Mouse (Mus musculus) frontal cortex, postnatal 36 days (tissue): ENCODE data around the gene Atxn2.

Experiments
- DNase-seq, 2 experiments: peaks; one replicate each; pipeline ENCODE4 v3.0.0; 2022; ENCODE audit warnings: low spot score in 2 of 2

The Atxn2 gene

GRCm38 (mm10) chr5:121762949-121763348 is 51.8 kb downstream of the Atxn2 start:
- no peak for DNase-seq

- no peak for DNase-seq
Measured at GRCm38 (mm10) chr5:121765020-121765419, 53.9 kb downstream of the Atxn2 start.

GRCm38 (mm10) chr5:121766038-121766773 is 55.1 kb downstream of the Atxn2 start:
- no peak for DNase-seq

- no peak for DNase-seq
Measured at GRCm38 (mm10) chr5:121767564-121767963, 56.4 kb downstream of the Atxn2 start.

GRCm38 (mm10) chr5:121769827-121770226 is 58.7 kb downstream of the Atxn2 start:
- DNase-seq: no peak

- DNase-seq: no peak
Measured at GRCm38 (mm10) chr5:121771611-121772010, 60.5 kb downstream of the Atxn2 start.

GRCm38 (mm10) chr5:121778485-121779119 is 67.5 kb downstream of the Atxn2 start:
- DNase-seq: peak; percentile 68 to 78

- no peak for DNase-seq
Measured at GRCm38 (mm10) chr5:121780180-121780579, 69.0 kb downstream of the Atxn2 start.

- DNase-seq: no peak
Measured at GRCm38 (mm10) chr5:121782467-121782866, 71.3 kb downstream of the Atxn2 start.

- no peak for DNase-seq
Measured at GRCm38 (mm10) chr5:121783862-121784500, 72.8 kb downstream of the Atxn2 start.

GRCm38 (mm10) chr5:121791026-121791425 is 79.9 kb downstream of the Atxn2 start:
- no peak for DNase-seq

- DNase-seq: no peak
Measured at GRCm38 (mm10) chr5:121795800-121796199, 84.7 kb downstream of the Atxn2 start.

GRCm38 (mm10) chr5:121798447-121798846 is 87.3 kb downstream of the Atxn2 start:
- DNase-seq: no peak

GRCm38 (mm10) chr5:121807186-121807585 is 96.0 kb downstream of the Atxn2 start:
- no peak for DNase-seq

GRCm38 (mm10) chr5:121808202-121808601 is 97.1 kb downstream of the Atxn2 start:
- DNase-seq: no peak

GRCm38 (mm10) chr5:121809667-121810224 is 98.6 kb downstream of the Atxn2 start:
- DNase-seq: no peak

- DNase-seq: no peak
Measured at GRCm38 (mm10) chr5:121810331-121811151, 99.4 kb downstream of the Atxn2 start.

- no peak for DNase-seq
Measured at GRCm38 (mm10) chr5:121811485-121811931, 100.4 kb downstream of the Atxn2 start.

GRCm38 (mm10) chr5:121812526-121813243 is 101.5 kb downstream of the Atxn2 start:
- no peak for DNase-seq

- no peak for DNase-seq
Measured at GRCm38 (mm10) chr5:121813744-121814143, 102.6 kb downstream of the Atxn2 start.

GRCm38 (mm10) chr5:121815067-121815466 is 103.9 kb downstream of the Atxn2 start:
- DNase-seq: peak in 1 of 2 experiments; percentile 74
